ENCODE assay signal across 8 mouse cellular contexts in genomic region chr16:85172571-85173372, GRCm38 (mm10). TPM values are rescaled to one million over a fixed set of nuclear protein-coding genes. Genes with fewer than 3 reads are reported as not detected.
DNase-seq lines count a peak whose midpoint lies in the region; ATAC-seq and TF ChIP-seq lines count a peak whose summit lies in the region.

No protein-coding gene starts in this region.

- peak overlapping the region; percentile 33 for H3K27ac ChIP-seq in CH12.LX (ENCODE audit: insufficient read depth, low read depth)
- peak overlapping the region; percentile 13 for H3K27ac ChIP-seq in bone marrow macrophage, adult 2 months (ENCODE audit: insufficient read depth, low read depth, low read length)
- H3K27ac ChIP-seq in forebrain, embryonic 11.5 days (ENCODE audit: low read depth, low read length): peak overlapping the region; percentile 52
- peak overlapping the region; percentile 90 for H3K27ac ChIP-seq in heart, embryonic 16.5 days (ENCODE audit: low read length)
- H3K27ac ChIP-seq in liver, postnatal 0 days (ENCODE audit: low read depth): peak overlapping the region; percentile 62
- peak overlapping the region; percentile 97 for H3K27ac ChIP-seq in neural tube, embryonic 13.5 days (replicated peaks)

- no peak for TF ChIP-seq RAD21 in CH12.LX (IDR thresholded peaks at IDR 0.05; ENCODE audit: low read depth, low read length)

- no peak; a peak in 2 of 4 replicates for TF ChIP-seq CTCF in CH12.LX (conservative IDR thresholded peaks at IDR 0.05 in 1 of 2, IDR thresholded peaks at IDR 0.05 in 1 of 2; ENCODE audit: low read depth in 2 of 2, low read length in 2 of 2)
- no peak for TF ChIP-seq CTCF in bone marrow macrophage, adult 2 months (IDR thresholded peaks at IDR 0.05; ENCODE audit: low read depth, low read length)
- TF ChIP-seq CTCF in liver, postnatal 0 days (IDR thresholded peaks at IDR 0.05; ENCODE audit: low read depth): 0 out of 2 replicates have a peak, but pooled peaks have one; percentile 1

- peak overlapping the region; percentile 72 for H3K4me2 ChIP-seq in CH12.LX (ENCODE audit: insufficient read depth, low read depth, poor library complexity, severe bottlenecking)
- peak overlapping the region; percentile 67 for H3K4me2 ChIP-seq in forebrain, embryonic 11.5 days (ENCODE audit: low read depth, low read length, severe bottlenecking)
- peak overlapping the region; percentile 66 for H3K4me2 ChIP-seq in heart, embryonic 16.5 days (ENCODE audit: low read depth, low read length)
- H3K4me2 ChIP-seq in liver, postnatal 0 days (ENCODE audit: low read depth, low read length): peak overlapping the region; percentile 86
- peak overlapping the region; percentile 75 for H3K4me2 ChIP-seq in neural tube, embryonic 13.5 days

- peaks cover 41% of the 10 kb centered on the region for H3K79me2 ChIP-seq in CH12.LX (replicated peaks; ENCODE audit: control insufficient read depth, extremely low read depth, insufficient read depth, poor library complexity, severe bottlenecking)

- dilution Hi-C loops in CH12.LX (cut with MboI; ENCODE audit: extremely low pct_ligation_motif_present, extremely low pct_unique_long_range_greater_than_20kb, low sequenced_read_pairs): no loop called here

- H3K9me3 ChIP-seq in CH12.LX (replicated peaks; ENCODE audit: low read length): peaks cover 2% of the 10 kb centered on the region
- H3K9me3 ChIP-seq in forebrain, embryonic 11.5 days (ENCODE audit: control insufficient read depth, low read length): no peaks in the 10 kb centered on the region
- no peaks in the 10 kb centered on the region; the same call in 1 of the 2 replicates for H3K9me3 ChIP-seq in heart, embryonic 16.5 days (replicated peaks; ENCODE audit: control insufficient read depth, low read length)
- no peaks in the 10 kb centered on the region for H3K9me3 ChIP-seq in liver, postnatal 0 days (ENCODE audit: low read length)
- no peaks in the 10 kb centered on the region for H3K9me3 ChIP-seq in neural tube, embryonic 13.5 days

- no peak for TF ChIP-seq EP300 in CH12.LX (IDR thresholded peaks at IDR 0.05; ENCODE audit: low read length)
- TF ChIP-seq EP300 in liver, postnatal 0 days (IDR thresholded peaks at IDR 0.05; ENCODE audit: low read depth): no peak

- H3K4me3 ChIP-seq in CH12.LX (replicated peaks in 1 of 3; ENCODE audit: low read depth in 2 of 3, low read length in 2 of 3, poor library complexity in 1 of 3): peak overlapping the region; percentile 78 to 99 (median 97)
- peak overlapping the region; percentile 93 for H3K4me3 ChIP-seq in bone marrow macrophage, adult 2 months (ENCODE audit: insufficient read depth, low read length)
- H3K4me3 ChIP-seq in forebrain, embryonic 11.5 days (ENCODE audit: low read depth, low read length): peak overlapping the region; percentile 91
- peak overlapping the region; percentile 88 for H3K4me3 ChIP-seq in heart, embryonic 16.5 days (ENCODE audit: low read length)
- H3K4me3 ChIP-seq in liver, postnatal 0 days (ENCODE audit: low read depth, low read length): peak overlapping the region; percentile 88
- H3K4me3 ChIP-seq in neural tube, embryonic 13.5 days: peak overlapping the region; percentile 76

- peaks cover 2 to 32% of the 10 kb centered on the region in 2 experiments; a peak in 3 of 4 replicates for H3K4me1 ChIP-seq in CH12.LX (ENCODE audit: control insufficient read depth in 1 of 2, insufficient read depth in 2 of 2)
- peaks cover 12% of the 10 kb centered on the region for H3K4me1 ChIP-seq in bone marrow macrophage, adult 2 months (ENCODE audit: control insufficient read depth, insufficient read depth, low read length)
- peaks cover 2% of the 10 kb centered on the region; the same call in 1 of the 2 replicates for H3K4me1 ChIP-seq in forebrain, embryonic 11.5 days (replicated peaks; ENCODE audit: control insufficient read depth, insufficient read depth, low read length)
- peaks cover 29% of the 10 kb centered on the region for H3K4me1 ChIP-seq in heart, embryonic 16.5 days (ENCODE audit: control insufficient read depth, insufficient read depth, low read length)
- no peaks in the 10 kb centered on the region; the same call in 1 of the 2 replicates for H3K4me1 ChIP-seq in liver, postnatal 0 days (ENCODE audit: insufficient read depth)
- peaks cover 31% of the 10 kb centered on the region for H3K4me1 ChIP-seq in neural tube, embryonic 13.5 days (replicated peaks)

- TF ChIP-seq POLR2A in CH12.LX (IDR thresholded peaks at IDR 0.05; ENCODE audit: low read depth, low read length): peak; percentile 22; the same call in 1 of the 2 replicates
- no peak for TF ChIP-seq POLR2A in bone marrow macrophage, adult 2 months (IDR thresholded peaks at IDR 0.05; ENCODE audit: borderline replicate concordance, low read depth, low read length)

- ATAC-seq in forebrain, embryonic 11.5 days (replicated peaks; ENCODE audit: low FRiP score): peak; percentile 75
- peak; percentile 58 for ATAC-seq in heart, embryonic 16.5 days (replicated peaks; ENCODE audit: extremely low read depth, insufficient read depth, low FRiP score)
- peak; percentile 53 for ATAC-seq in liver, postnatal 0 days
- peak; percentile 84 for ATAC-seq in neural tube, embryonic 13.5 days (ENCODE audit: low read depth)

- H3K36me3 ChIP-seq in CH12.LX (replicated peaks in 1 of 2; ENCODE audit: control insufficient read depth in 1 of 2, insufficient read depth in 1 of 2, low read length in 1 of 2): peaks cover 8 to 25% of the 10 kb centered on the region in 2 experiments
- no peaks in the 10 kb centered on the region for H3K36me3 ChIP-seq in forebrain, embryonic 11.5 days (ENCODE audit: control insufficient read depth, insufficient read depth, low read length)
- no peaks in the 10 kb centered on the region for H3K36me3 ChIP-seq in heart, embryonic 16.5 days (ENCODE audit: control insufficient read depth, insufficient read depth)
- H3K36me3 ChIP-seq in liver, postnatal 0 days (replicated peaks; ENCODE audit: insufficient read depth, low read length): no peaks in the 10 kb centered on the region
- H3K36me3 ChIP-seq in neural tube, embryonic 13.5 days: peaks cover under 1% of the 10 kb centered on the region; the same call in 1 of the 2 replicates

- no peaks in the 10 kb centered on the region for H3K27me3 ChIP-seq in CH12.LX (replicated peaks)
- H3K27me3 ChIP-seq in forebrain, embryonic 11.5 days (ENCODE audit: control insufficient read depth, insufficient read depth, low read length): no peaks in the 10 kb centered on the region
- H3K27me3 ChIP-seq in heart, embryonic 16.5 days (ENCODE audit: control insufficient read depth, insufficient read depth, low read length): no peaks in the 10 kb centered on the region
- peaks cover 7% of the 10 kb centered on the region; the same call in 1 of the 2 replicates for H3K27me3 ChIP-seq in liver, postnatal 0 days (ENCODE audit: insufficient read depth, low read length)
- H3K27me3 ChIP-seq in neural tube, embryonic 13.5 days: peaks cover 6% of the 10 kb centered on the region; the same call in 1 of the 2 replicates

- in situ Hi-C loops in CH12.LX (cut with MboI; ENCODE audit: low pct_ligation_motif_present, low pct_unique_long_range_greater_than_20kb, low sequenced_read_pairs): no loop called here

- under 1% methylated on average over 61 of the region's 68 CpGs for WGBS in forebrain, embryonic 11.5 days
- WGBS in heart, embryonic 16.5 days: under 1% methylated on average over 66 of the region's 68 CpGs
- WGBS in liver, postnatal 0 days (ENCODE audit: insufficient replicate concordance): under 1% methylated on average over 55 of the region's 68 CpGs
- under 1% methylated on average over 68 of the region's 68 CpGs for WGBS in neural tube, embryonic 13.5 days

- peak overlapping the region; percentile 90 for H3K9ac ChIP-seq in CH12.LX (ENCODE audit: insufficient read depth, low read depth)
- peak overlapping the region; percentile 94 for H3K9ac ChIP-seq in forebrain, embryonic 11.5 days (ENCODE audit: low read length)
- H3K9ac ChIP-seq in heart, embryonic 16.5 days (ENCODE audit: low read length): peak overlapping the region; percentile 97
- peak overlapping the region; percentile 81 for H3K9ac ChIP-seq in liver, postnatal 0 days (replicated peaks)
- peak overlapping the region; percentile 97 for H3K9ac ChIP-seq in neural tube, embryonic 13.5 days

- peak; percentile 57 for DNase-seq in CH12.LX (ENCODE audit: extremely low read depth)
- DNase-seq in forebrain, embryonic 11.5 days (ENCODE audit: low spot score): peak; percentile 82
- DNase-seq in kidney, postnatal 25 days: peak; percentile 62 to 81
- peak; percentile 44 for DNase-seq in liver, postnatal 0 days
- DNase-seq in thymus, postnatal 0 days (ENCODE audit: low spot score): peak; percentile 14

TF ChIP-seq in CH12.LX, 34 proteins besides CTCF, POLR2A, EP300 and RAD21 (continues in another document):
- no peak for TF ChIP-seq KAT2A (IDR thresholded peaks at IDR 0.05; ENCODE audit: insufficient replicate concordance, low read length)
- TF ChIP-seq ZKSCAN1 (IDR thresholded peaks at IDR 0.05; ENCODE audit: borderline replicate concordance, low read depth, low read length): no peak
- no peak for TF ChIP-seq SMC3 (IDR thresholded peaks at IDR 0.05; ENCODE audit: low read depth, low read length)
- TF ChIP-seq USF2 (conservative IDR thresholded peaks at IDR 0.05; ENCODE audit: low read depth, low read length): no peak
- 0 out of 2 replicates have a peak, but pooled peaks have one; percentile 30 for TF ChIP-seq NRF1 (IDR thresholded peaks at IDR 0.05; ENCODE audit: low read depth, low read length)
- TF ChIP-seq POLR2AphosphoS2 (IDR thresholded peaks at IDR 0.05; ENCODE audit: low read depth, low read length): no peak
- no peak for TF ChIP-seq NELFE (IDR thresholded peaks at IDR 0.05; ENCODE audit: low read depth, low read length)
- TF ChIP-seq MAFK (IDR thresholded peaks at IDR 0.05; ENCODE audit: insufficient replicate concordance, low read length): no peak
- peak; percentile 44 for TF ChIP-seq MXI1 (IDR thresholded peaks at IDR 0.05; ENCODE audit: low read depth, low read length)
- no peak; the same call in none of the 2 replicates for TF ChIP-seq SIN3A (IDR thresholded peaks at IDR 0.05; ENCODE audit: low read length)
- TF ChIP-seq MEF2A (IDR thresholded peaks at IDR 0.05; ENCODE audit: borderline replicate concordance, low read depth, low read length): no peak
- no peak; the same call in 1 of the 2 replicates for TF ChIP-seq MAX (IDR thresholded peaks at IDR 0.05; ENCODE audit: low read length)

RNA-seq across cellular contexts. Expression of gene App, which starts 0.8 kb away (rescaled TPM):
- 54.1 and 99.2 TPM in 2 replicates for total RNA-seq in CH12.LX (2012; rRNA removed)
- 31.1 and 35.5 TPM in 2 replicates for total RNA-seq in CH12.LX (2014; rRNA removed)
- 81.4 and 84.1 TPM in 2 replicates for polyA plus RNA-seq in CH12.LX (2012; ENCODE audit: insufficient read length, low read depth)
- 386 and 390 TPM in 2 replicates for polyA plus RNA-seq in bone marrow macrophage, adult 2 months (2012; ENCODE audit: insufficient read depth, insufficient read length, missing spikeins)
- 133 and 134 TPM in 2 replicates for polyA plus RNA-seq in forebrain, embryonic 11.5 days (2014; fragmentation: Nextera tagmentation; extraction: Ambion mirVana)
- 175 and 187 TPM in 2 replicates for polyA plus RNA-seq in heart, embryonic 16.5 days (2015; fragmentation: Nextera tagmentation; extraction: Ambion mirVana)
- polyA plus RNA-seq in liver, postnatal 0 days (2015; fragmentation: Nextera tagmentation; extraction: Ambion mirVana): 29.0 and 31.3 TPM in 2 replicates
- polyA plus RNA-seq in neural tube, embryonic 13.5 days (2015; fragmentation: Nextera tagmentation; extraction: Ambion mirVana): 388 and 419 TPM in 2 replicates
- 32.8 and 37.1 TPM in 2 replicates for polyA plus RNA-seq in thymus, postnatal 0 days (2015; fragmentation: Nextera tagmentation; extraction: Ambion mirVana)

Comparison
In these comparisons a context has a peak if more than half of its experiments do, and no peak if none do; other contexts are left out.
1. Peak in every context shown above with its lines: DNase-seq, ATAC-seq, H3K4me3 ChIP-seq and H3K27ac ChIP-seq.
2. DNase-seq: peak in every context shown above with its lines; median percentile 82 in forebrain, embryonic 11.5 days; 72 in kidney, postnatal 25 days; 57 in CH12.LX; 44 in liver, postnatal 0 days; 14 in thymus, postnatal 0 days.
3. H3K27ac ChIP-seq: peak in every context shown above with its lines; median percentile 97 in neural tube, embryonic 13.5 days; 90 in heart, embryonic 16.5 days; 62 in liver, postnatal 0 days; 52 in forebrain, embryonic 11.5 days; 33 in CH12.LX; 13 in bone marrow macrophage, adult 2 months.